Mouse (Mus musculus) myocyte (in vitro differentiated cells): ENCODE results near the gene Dtx3. TPM values are rescaled to one million over a fixed set of nuclear protein-coding genes. Genes with fewer than 3 reads are reported as not detected.

Experiments
- H3K27me3 ChIP-seq: one replicate; pipeline ENCODE4 v1.6.1; 2011; ENCODE audit not compliant: control insufficient read depth, insufficient read depth, insufficient read length
- H3K36me3 ChIP-seq: one replicate; pipeline ENCODE4 v1.6.1; 2011; ENCODE audit not compliant: control insufficient read depth, insufficient read depth
- H3K4me2 ChIP-seq: one replicate; pipeline ENCODE4 v1.6.1; 2011; ENCODE audit warnings: low read depth, control low read depth
- H3K4me3 ChIP-seq: one replicate; pipeline ENCODE4 v1.5.1; 2011; ENCODE audit warnings: mild to moderate bottlenecking, control low read depth, moderate library complexity
- H3K79me2 ChIP-seq: one replicate; pipeline ENCODE4 v1.6.1; 2011; ENCODE audit not compliant: control insufficient read depth, insufficient read depth
- H3ac ChIP-seq: one replicate; pipeline ENCODE4 v1.6.1; 2011; ENCODE audit not compliant: control insufficient read depth, insufficient read length
- CEBPB ChIP-seq: IDR thresholded peaks from 2 replicates; pipeline ENCODE4 v1.6.1; 2011; ENCODE audit warnings: mild to moderate bottlenecking, moderate library complexity; ENCODE audit not compliant: poor library complexity, insufficient read depth, severe bottlenecking
- E2F4 ChIP-seq: IDR thresholded peaks from one replicate; pipeline ENCODE4 v1.6.1; 2011; ENCODE audit warnings: mild to moderate bottlenecking, control low read depth, moderate library complexity; ENCODE audit not compliant: insufficient read depth
- MAX ChIP-seq: IDR thresholded peaks from one replicate; pipeline ENCODE4 v1.6.1; 2011; ENCODE audit warnings: low read depth, mild to moderate bottlenecking, control low read depth
- MYOD1 ChIP-seq, 3 experiments: IDR thresholded peaks; one replicate each; pipeline ENCODE4 v1.6.1; 2011; ENCODE audit warnings: control low read depth in 2 of 3, low read depth in 2 of 3, mild to moderate bottlenecking in 2 of 3, moderate library complexity in 1 of 3; ENCODE audit not compliant: insufficient read length in 2 of 3, control insufficient read depth in 1 of 3
- MYOG ChIP-seq, 3 experiments: IDR thresholded peaks; one replicate each; pipeline ENCODE4 v1.6.1; 2011; ENCODE audit warnings: control low read depth in 2 of 3, low read depth in 2 of 3, mild to moderate bottlenecking in 2 of 3; ENCODE audit not compliant: insufficient read length in 2 of 3, control insufficient read depth in 1 of 3, insufficient read depth in 1 of 3
- POLR2A ChIP-seq: IDR thresholded peaks from one replicate; pipeline ENCODE4 v1.6.1; 2011; ENCODE audit warnings: low read depth, mild to moderate bottlenecking, control low read depth, moderate library complexity; ENCODE audit not compliant: insufficient read length
- POLR2AphosphoS2 ChIP-seq: IDR thresholded peaks from one replicate; pipeline ENCODE4 v1.6.1; 2011; ENCODE audit warnings: low read depth, control low read depth; ENCODE audit not compliant: insufficient read length
- REST ChIP-seq: IDR thresholded peaks from one replicate; pipeline ENCODE4 v1.6.1; 2011; ENCODE audit warnings: mild to moderate bottlenecking, control low read depth, moderate library complexity; ENCODE audit not compliant: insufficient read depth, insufficient read length
- SRF ChIP-seq: IDR thresholded peaks from one replicate; pipeline ENCODE4 v1.6.1; 2011; ENCODE audit warnings: low read depth; ENCODE audit not compliant: control insufficient read depth, insufficient read length
- TCF12 ChIP-seq: IDR thresholded peaks from one replicate; pipeline ENCODE4 v1.6.1; 2011; ENCODE audit warnings: mild to moderate bottlenecking, control low read depth; ENCODE audit not compliant: poor library complexity, insufficient read depth, severe bottlenecking
- TCF3 ChIP-seq: IDR thresholded peaks from one replicate; pipeline ENCODE4 v1.6.1; 2011; ENCODE audit warnings: low read depth, control low read depth; ENCODE audit not compliant: insufficient read length
- USF1 ChIP-seq: IDR thresholded peaks from one replicate; pipeline ENCODE4 v1.6.1; 2011; ENCODE audit warnings: low read depth, mild to moderate bottlenecking, control low read depth, moderate library complexity
- polyA plus RNA-seq: library from polyadenylated mRNA; unstranded; fragments of >200 nt; fragmentation: generic; extraction: Trizol; gene quantifications from one replicate; pipeline ENCODE4 v1.2.1, GENCODE M21; 2012; ENCODE audit warnings: missing spikeins

Dtx3 gene
- polyA plus RNA-seq: 42.4 TPM

DNA sequence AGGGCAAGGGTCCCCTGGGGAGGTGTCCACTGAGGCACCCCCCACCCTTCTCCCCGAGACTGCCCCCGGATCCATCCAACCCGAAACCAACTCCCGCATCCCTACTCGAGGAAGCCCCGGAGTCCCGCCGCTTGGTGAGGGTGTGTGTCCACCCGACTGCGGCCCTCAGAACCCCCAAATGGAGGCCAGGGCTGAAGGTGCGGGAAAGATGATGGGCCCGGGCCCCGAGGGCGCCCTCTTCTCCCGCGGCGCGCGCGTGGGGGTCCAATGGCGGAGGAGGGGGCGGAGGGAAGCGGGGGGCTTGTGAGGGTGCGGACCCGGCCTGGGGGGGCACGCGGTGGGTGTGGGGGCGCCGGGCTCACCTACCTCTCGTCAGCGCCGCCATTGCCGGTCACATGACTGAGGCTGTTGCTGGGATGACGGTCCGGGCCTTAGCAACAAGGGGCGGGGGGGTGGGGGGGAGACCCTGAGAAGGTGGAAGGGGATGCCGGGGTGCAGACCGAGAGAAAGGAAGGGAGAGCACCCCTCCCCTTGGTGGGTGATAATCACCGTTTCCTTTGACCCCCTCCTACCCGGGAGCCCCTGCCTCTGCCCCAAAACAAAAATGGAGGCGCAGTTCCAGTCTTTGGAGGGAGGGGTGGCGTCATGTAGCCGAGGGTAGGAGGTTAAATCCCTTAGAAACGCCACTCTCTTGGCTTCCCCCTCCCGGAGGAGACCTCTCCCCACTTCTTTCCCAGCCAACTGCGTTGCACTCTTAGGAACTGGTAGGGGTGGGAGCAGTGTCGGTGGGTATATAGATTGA lies at the start of gene Dtx3:
Dtx3 (minus strand) TSS at position 401 of the 802 bp plus-strand sequence.
- Histone ChIP-seq H3K27me3 (no peaks in the 10 kb centered on the region), H3K36me3 (no peaks in the 10 kb centered on the region), H3K79me2 (peaks cover 2% of the 10 kb centered on the region), H3K4me3 (peak within 1 kb of the TSS; percentile 93), H3ac (peak within 1 kb of the TSS; percentile 75), H3K4me2 (peak within 1 kb of the TSS; percentile 99)
- TF ChIP-seq USF1: peak; percentile 76
- peak; percentile 62 for TF ChIP-seq POLR2A
- TF ChIP-seq TCF3: no peak

DNA sequence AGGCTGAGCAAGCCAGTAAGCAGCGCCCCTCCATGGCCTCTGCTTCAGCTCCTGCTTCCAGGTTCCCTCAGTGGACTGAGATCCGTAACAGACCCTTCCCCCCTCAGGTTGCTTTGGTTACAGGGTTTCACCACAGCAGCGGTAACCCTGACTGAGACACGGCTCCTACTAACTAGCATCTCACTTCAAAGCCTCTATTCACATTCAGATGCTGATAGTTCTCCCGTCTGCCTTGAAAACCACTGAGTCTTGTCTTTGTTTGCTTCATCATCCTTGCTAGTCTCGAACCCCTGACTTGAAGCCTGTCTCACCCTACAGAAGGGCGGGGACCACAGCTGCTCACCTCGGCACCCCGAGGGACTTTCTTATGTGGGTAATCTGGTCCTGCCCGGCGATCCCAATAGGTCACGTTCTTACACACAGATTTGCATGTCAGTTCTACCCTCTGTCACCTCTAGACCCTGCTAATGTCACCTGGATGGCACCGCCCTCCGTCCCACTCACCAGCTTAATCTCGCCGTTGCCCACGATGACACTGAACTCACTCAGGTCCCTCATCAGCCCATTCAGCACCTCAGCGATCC lies 42.8 kb upstream of the Dtx3 start:
- Histone ChIP-seq H3K27me3 (peaks cover 67% of the 10 kb centered on the region), H3ac (no peak overlapping the region), H3K4me2 (no peak overlapping the region), H3K4me3 (no peak overlapping the region), H3K79me2 (no peaks in the 10 kb centered on the region), H3K36me3 (no peaks in the 10 kb centered on the region)
- TF ChIP-seq POLR2A (no peak), TCF12 (no peak), MYOG (IDR thresholded peaks at IDR 0.05; ENCODE audit: control insufficient read depth in 1 of 3, insufficient read depth in 1 of 3, insufficient read length in 2 of 3, low read depth in 2 of 3) (no peak), TCF3 (no peak), REST (no peak), USF1 (no peak), MYOD1 (IDR thresholded peaks at IDR 0.05; ENCODE audit: control insufficient read depth in 1 of 3, insufficient read length in 2 of 3, low read depth in 2 of 3) (no peak), CEBPB (no peak), SRF (no peak)

DNA sequence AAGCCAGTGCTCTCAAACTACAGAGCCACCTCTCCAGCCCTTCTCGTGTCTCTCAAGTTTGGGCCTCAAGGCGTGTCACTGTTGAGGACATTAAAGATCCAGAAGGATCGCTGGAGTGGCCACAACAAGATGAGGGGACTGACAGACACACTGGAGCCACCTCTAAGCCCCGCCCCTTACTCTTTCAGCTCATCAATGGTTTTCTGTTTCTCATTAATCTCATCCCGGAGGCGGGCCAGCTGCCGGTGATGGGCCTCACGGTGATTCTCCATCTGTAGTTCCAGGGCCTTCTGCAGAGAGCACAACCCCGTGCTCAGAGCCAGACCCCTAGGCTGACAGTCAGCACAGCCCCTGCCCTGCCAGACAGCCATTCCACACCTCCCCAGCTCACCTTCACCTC lies 41.0 kb upstream of the Dtx3 start:
- Histone ChIP-seq H3K79me2 (no peaks in the 10 kb centered on the region), H3K4me2 (no peak overlapping the region), H3K27me3 (peaks cover 63% of the 10 kb centered on the region), H3K36me3 (no peaks in the 10 kb centered on the region), H3K4me3 (no peak overlapping the region), H3ac (no peak overlapping the region)
- no peak for TF ChIP-seq USF1
- TF ChIP-seq POLR2A: no peak
- no peak for TF ChIP-seq TCF12
- TF ChIP-seq TCF3: no peak
- TF ChIP-seq MYOD1 (IDR thresholded peaks at IDR 0.05; ENCODE audit: control insufficient read depth in 1 of 3, insufficient read length in 2 of 3, low read depth in 2 of 3): no peak
- no peak for TF ChIP-seq CEBPB
- TF ChIP-seq POLR2AphosphoS2: no peak
- TF ChIP-seq SRF: no peak

DNA sequence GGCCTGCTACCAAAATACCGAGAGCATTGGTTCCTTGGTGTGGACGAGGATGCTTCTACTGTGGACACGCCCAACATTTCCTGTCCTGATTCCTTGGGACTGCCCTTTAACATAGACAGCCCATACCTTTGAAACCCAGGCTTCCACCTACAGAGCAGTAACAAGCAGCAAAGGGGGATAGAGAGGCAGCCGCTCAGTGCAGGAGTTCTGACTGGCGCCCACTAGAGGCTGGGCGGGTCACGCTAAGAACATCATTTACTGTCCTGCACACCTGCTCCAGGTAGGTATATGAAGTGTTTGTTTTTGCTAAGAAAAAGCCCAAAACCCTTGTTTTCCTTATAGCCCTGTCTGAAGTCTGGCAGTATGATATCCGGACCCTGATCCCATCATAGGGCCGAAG lies 37.6 kb upstream of the Dtx3 start:
- Histone ChIP-seq H3K4me3 (no peak overlapping the region), H3K36me3 (no peaks in the 10 kb centered on the region), H3ac (no peak overlapping the region), H3K27me3 (peaks cover 62% of the 10 kb centered on the region), H3K79me2 (no peaks in the 10 kb centered on the region), H3K4me2 (no peak overlapping the region)
- TF ChIP-seq POLR2AphosphoS2: no peak
- TF ChIP-seq POLR2A: no peak
- no peak for TF ChIP-seq SRF
- TF ChIP-seq REST: no peak
- no peak for TF ChIP-seq TCF3
- no peak for TF ChIP-seq CEBPB
- no peak for TF ChIP-seq MYOD1 (IDR thresholded peaks at IDR 0.05; ENCODE audit: control insufficient read depth in 1 of 3, insufficient read length in 2 of 3, low read depth in 2 of 3)
- no peak for TF ChIP-seq TCF12
- TF ChIP-seq E2F4: no peak
- TF ChIP-seq MYOG (IDR thresholded peaks at IDR 0.05; ENCODE audit: control insufficient read depth in 1 of 3, insufficient read depth in 1 of 3, insufficient read length in 2 of 3, low read depth in 2 of 3): no peak
- TF ChIP-seq USF1: no peak
- no peak for TF ChIP-seq MAX

DNA sequence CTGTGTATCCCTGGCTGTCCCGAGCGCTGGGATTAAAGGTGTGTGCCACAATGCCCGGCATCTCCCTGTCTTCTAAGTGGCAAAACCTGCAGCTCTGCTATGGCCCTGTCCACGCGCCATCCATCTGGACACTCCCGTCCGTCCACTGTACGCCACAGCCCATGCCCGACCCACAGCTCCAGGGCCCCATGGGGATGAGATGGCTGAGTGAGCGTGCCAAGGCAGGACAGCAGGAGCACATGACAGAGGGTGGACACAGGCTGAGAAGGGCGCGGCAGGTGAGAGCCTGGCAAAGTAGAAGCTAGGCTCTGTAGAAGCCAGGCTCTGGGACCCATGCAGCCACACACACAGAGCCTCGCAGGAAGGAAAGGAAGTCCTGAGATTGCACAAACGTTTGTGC lies 36.2 kb upstream of the Dtx3 start:
- Histone ChIP-seq H3K27me3 (peaks cover 48% of the 10 kb centered on the region), H3K4me3 (no peak overlapping the region)

More for the DNA sequence above, 36.2 kb upstream of the Dtx3 start:
- no peaks in the 10 kb centered on the region for H3K79me2 ChIP-seq
- no peak overlapping the region for H3ac ChIP-seq
- no peak overlapping the region for H3K4me2 ChIP-seq
- TF ChIP-seq TCF3: no peak
- TF ChIP-seq POLR2AphosphoS2: no peak
- no peak for TF ChIP-seq MYOG (IDR thresholded peaks at IDR 0.05; ENCODE audit: control insufficient read depth in 1 of 3, insufficient read depth in 1 of 3, insufficient read length in 2 of 3, low read depth in 2 of 3)
- no peaks in the 10 kb centered on the region for H3K36me3 ChIP-seq
